Mouse (Mus musculus) myocyte (in vitro differentiated cells): ENCODE data around the gene D5Ertd579e. TPM values are rescaled to one million over a fixed set of nuclear protein-coding genes. Genes with fewer than 3 reads are reported as not detected.

ENCODE experiments used
- H3K27me3 ChIP-seq: one replicate; pipeline ENCODE4 v1.6.1; 2011; ENCODE audit not compliant: control insufficient read depth, insufficient read depth, insufficient read length
- H3K36me3 ChIP-seq: one replicate; pipeline ENCODE4 v1.6.1; 2011; ENCODE audit not compliant: control insufficient read depth, insufficient read depth
- H3K4me2 ChIP-seq: one replicate; pipeline ENCODE4 v1.6.1; 2011; ENCODE audit warnings: low read depth, control low read depth
- H3K4me3 ChIP-seq: one replicate; pipeline ENCODE4 v1.5.1; 2011; ENCODE audit warnings: mild to moderate bottlenecking, control low read depth, moderate library complexity
- H3K79me2 ChIP-seq: one replicate; pipeline ENCODE4 v1.6.1; 2011; ENCODE audit not compliant: control insufficient read depth, insufficient read depth
- H3ac ChIP-seq: one replicate; pipeline ENCODE4 v1.6.1; 2011; ENCODE audit not compliant: control insufficient read depth, insufficient read length
- CEBPB ChIP-seq: IDR thresholded peaks from 2 replicates; pipeline ENCODE4 v1.6.1; 2011; ENCODE audit warnings: mild to moderate bottlenecking, moderate library complexity; ENCODE audit not compliant: poor library complexity, insufficient read depth, severe bottlenecking
- E2F4 ChIP-seq: IDR thresholded peaks from one replicate; pipeline ENCODE4 v1.6.1; 2011; ENCODE audit warnings: mild to moderate bottlenecking, control low read depth, moderate library complexity; ENCODE audit not compliant: insufficient read depth
- MAX ChIP-seq: IDR thresholded peaks from one replicate; pipeline ENCODE4 v1.6.1; 2011; ENCODE audit warnings: low read depth, mild to moderate bottlenecking, control low read depth
- MYOD1 ChIP-seq, 3 experiments: IDR thresholded peaks; one replicate each; pipeline ENCODE4 v1.6.1; 2011; ENCODE audit warnings: control low read depth in 2 of 3, low read depth in 2 of 3, mild to moderate bottlenecking in 2 of 3, moderate library complexity in 1 of 3; ENCODE audit not compliant: insufficient read length in 2 of 3, control insufficient read depth in 1 of 3
- MYOG ChIP-seq, 3 experiments: IDR thresholded peaks; one replicate each; pipeline ENCODE4 v1.6.1; 2011; ENCODE audit warnings: control low read depth in 2 of 3, low read depth in 2 of 3, mild to moderate bottlenecking in 2 of 3; ENCODE audit not compliant: insufficient read length in 2 of 3, control insufficient read depth in 1 of 3, insufficient read depth in 1 of 3
- POLR2A ChIP-seq: IDR thresholded peaks from one replicate; pipeline ENCODE4 v1.6.1; 2011; ENCODE audit warnings: low read depth, mild to moderate bottlenecking, control low read depth, moderate library complexity; ENCODE audit not compliant: insufficient read length
- POLR2AphosphoS2 ChIP-seq: IDR thresholded peaks from one replicate; pipeline ENCODE4 v1.6.1; 2011; ENCODE audit warnings: low read depth, control low read depth; ENCODE audit not compliant: insufficient read length
- REST ChIP-seq: IDR thresholded peaks from one replicate; pipeline ENCODE4 v1.6.1; 2011; ENCODE audit warnings: mild to moderate bottlenecking, control low read depth, moderate library complexity; ENCODE audit not compliant: insufficient read depth, insufficient read length
- SRF ChIP-seq: IDR thresholded peaks from one replicate; pipeline ENCODE4 v1.6.1; 2011; ENCODE audit warnings: low read depth; ENCODE audit not compliant: control insufficient read depth, insufficient read length
- TCF12 ChIP-seq: IDR thresholded peaks from one replicate; pipeline ENCODE4 v1.6.1; 2011; ENCODE audit warnings: mild to moderate bottlenecking, control low read depth; ENCODE audit not compliant: poor library complexity, insufficient read depth, severe bottlenecking
- TCF3 ChIP-seq: IDR thresholded peaks from one replicate; pipeline ENCODE4 v1.6.1; 2011; ENCODE audit warnings: low read depth, control low read depth; ENCODE audit not compliant: insufficient read length
- USF1 ChIP-seq: IDR thresholded peaks from one replicate; pipeline ENCODE4 v1.6.1; 2011; ENCODE audit warnings: low read depth, mild to moderate bottlenecking, control low read depth, moderate library complexity
- polyA plus RNA-seq: library from polyadenylated mRNA; unstranded; fragments of >200 nt; fragmentation: generic; extraction: Trizol; gene quantifications from one replicate; pipeline ENCODE4 v1.2.1, GENCODE M21; 2012; ENCODE audit warnings: missing spikeins

The D5Ertd579e gene
- polyA plus RNA-seq, 1 experiment = 12.3 TPM

DNA sequence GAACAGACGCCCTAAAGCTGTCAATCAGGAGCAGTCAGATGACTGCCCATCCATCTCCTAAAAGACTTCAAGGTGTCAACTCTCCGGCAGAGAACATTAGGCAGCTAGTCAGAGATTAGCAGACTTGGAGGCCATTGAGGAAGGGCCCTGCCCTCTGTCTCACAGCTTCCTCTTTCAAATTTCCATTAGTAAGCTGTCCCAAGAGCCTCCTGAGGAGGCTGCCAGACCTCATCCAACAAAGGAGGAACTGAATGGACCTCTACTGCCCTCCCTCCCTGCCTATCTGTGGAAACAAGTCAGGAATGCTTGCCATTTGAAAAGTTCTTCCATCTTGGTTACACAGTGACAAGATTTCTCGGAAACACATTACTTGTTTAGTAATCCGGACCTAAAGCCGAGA is 16.0 kb upstream of the D5Ertd579e start:
- H3K4me3 ChIP-seq = no peak overlapping the region
- no peaks in the 10 kb centered on the region for H3K36me3 ChIP-seq
- no peak overlapping the region for H3K4me2 ChIP-seq

GRCm38 (mm10) chr5:36705792-36706191 is 10.0 kb upstream of the D5Ertd579e start:
- TF ChIP-seq POLR2AphosphoS2 (no peak), POLR2A (no peak), MYOG (IDR thresholded peaks at IDR 0.05; ENCODE audit: control insufficient read depth in 1 of 3, insufficient read depth in 1 of 3, insufficient read length in 2 of 3, low read depth in 2 of 3) (no peak), REST (no peak), CEBPB (no peak), USF1 (no peak), TCF12 (no peak), E2F4 (no peak), MYOD1 (IDR thresholded peaks at IDR 0.05; ENCODE audit: control insufficient read depth in 1 of 3, insufficient read length in 2 of 3, low read depth in 2 of 3) (no peak), TCF3 (no peak), SRF (no peak), MAX (no peak)
- Histone ChIP-seq H3K4me2 (no peak overlapping the region), H3K79me2 (no peaks in the 10 kb centered on the region), H3K27me3 (no peaks in the 10 kb centered on the region), H3K36me3 (no peaks in the 10 kb centered on the region), H3ac (no peak overlapping the region), H3K4me3 (no peak overlapping the region)

More for the DNA sequence above, 16.0 kb upstream of the D5Ertd579e start:
- no peak overlapping the region for H3ac ChIP-seq
- TF ChIP-seq MYOD1 (IDR thresholded peaks at IDR 0.05; ENCODE audit: control insufficient read depth in 1 of 3, insufficient read length in 2 of 3, low read depth in 2 of 3) = no peak
- no peak for TF ChIP-seq E2F4
- no peak for TF ChIP-seq POLR2A
- no peak for TF ChIP-seq USF1
- no peak for TF ChIP-seq POLR2AphosphoS2
- no peak for TF ChIP-seq SRF
- TF ChIP-seq CEBPB = no peak
- no peak for TF ChIP-seq TCF3
- TF ChIP-seq MYOG (IDR thresholded peaks at IDR 0.05; ENCODE audit: control insufficient read depth in 1 of 3, insufficient read depth in 1 of 3, insufficient read length in 2 of 3, low read depth in 2 of 3) = no peak
- TF ChIP-seq TCF12 = no peak
- TF ChIP-seq MAX = no peak
- TF ChIP-seq REST = no peak
- H3K27me3 ChIP-seq = no peaks in the 10 kb centered on the region
- H3K79me2 ChIP-seq = no peaks in the 10 kb centered on the region

- no peaks in the 10 kb centered on the region for H3K79me2 ChIP-seq
- H3ac ChIP-seq = no peak overlapping the region
- no peaks in the 10 kb centered on the region for H3K36me3 ChIP-seq
- TF ChIP-seq TCF3 (no peak), CEBPB (no peak), E2F4 (no peak), MYOD1 (IDR thresholded peaks at IDR 0.05; ENCODE audit: control insufficient read depth in 1 of 3, insufficient read length in 2 of 3, low read depth in 2 of 3) (no peak)
- no peak overlapping the region for H3K4me3 ChIP-seq
- H3K4me2 ChIP-seq = no peak overlapping the region
- no peaks in the 10 kb centered on the region for H3K27me3 ChIP-seq
Observed at GRCm38 (mm10) chr5:36705390-36705789, 9.6 kb upstream of the D5Ertd579e start.

DNA sequence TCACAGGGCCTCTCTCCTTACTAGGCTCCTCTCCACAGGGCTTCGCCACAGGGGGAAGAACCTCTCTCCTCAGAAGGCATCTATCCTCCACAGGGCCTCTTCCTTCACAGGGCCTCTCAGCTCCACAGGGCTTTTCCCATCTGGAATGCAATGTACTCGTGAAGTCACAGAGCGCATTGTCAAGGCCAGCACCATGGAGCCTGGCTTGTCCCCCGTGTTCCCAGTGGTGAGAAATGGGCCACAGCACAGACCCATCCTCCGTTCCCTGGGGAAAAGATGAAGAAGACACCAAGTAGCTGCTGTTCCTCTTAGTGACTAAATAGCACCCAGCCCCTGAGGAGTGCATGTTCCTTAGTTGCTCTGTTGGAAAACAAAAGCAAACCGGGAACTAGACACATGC is 8.9 kb upstream of the D5Ertd579e start:
- no peak overlapping the region for H3K4me2 ChIP-seq
- no peak overlapping the region for H3ac ChIP-seq
- H3K36me3 ChIP-seq = no peaks in the 10 kb centered on the region
- H3K27me3 ChIP-seq = no peaks in the 10 kb centered on the region
- H3K4me3 ChIP-seq = no peak overlapping the region
- H3K79me2 ChIP-seq = no peaks in the 10 kb centered on the region
- no peak for TF ChIP-seq POLR2AphosphoS2

DNA sequence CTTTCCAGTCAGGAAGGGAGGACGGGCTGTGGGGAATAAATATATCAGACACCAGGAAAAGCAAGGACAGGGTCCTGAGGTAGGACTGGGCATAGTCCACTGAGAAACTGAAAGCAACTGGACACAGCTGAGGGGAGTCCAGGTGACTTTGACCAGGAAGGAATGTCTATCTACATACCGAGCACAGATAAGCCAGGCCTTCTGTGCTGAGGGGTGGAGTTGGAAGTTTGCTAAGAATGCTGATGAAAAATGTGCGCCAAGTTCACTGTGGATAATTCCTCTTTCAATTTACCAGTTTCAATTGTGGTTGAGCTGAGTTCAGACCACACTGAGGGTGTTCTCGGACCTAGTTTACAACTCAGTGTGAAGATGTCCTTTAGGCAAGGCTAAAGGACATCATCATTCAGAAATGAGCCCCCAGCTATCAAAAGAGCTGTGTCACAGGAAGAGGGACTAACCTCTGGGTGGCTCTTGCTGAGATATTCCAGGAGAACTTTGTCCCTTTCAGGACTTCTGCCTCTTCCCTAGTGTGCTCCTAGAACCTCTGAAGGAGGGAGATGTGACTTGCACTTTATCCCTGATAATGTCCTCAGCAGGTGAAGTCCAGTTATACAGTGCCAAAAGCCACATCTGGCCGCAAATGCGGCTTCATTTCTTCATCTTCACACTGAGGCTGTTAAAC is 5.3 kb upstream of the D5Ertd579e start:
- Histone ChIP-seq H3K27me3 (no peaks in the 10 kb centered on the region), H3K79me2 (no peaks in the 10 kb centered on the region), H3K36me3 (no peaks in the 10 kb centered on the region), H3ac (no peak overlapping the region), H3K4me2 (no peak overlapping the region), H3K4me3 (no peak overlapping the region)
- TF ChIP-seq SRF = no peak
- TF ChIP-seq E2F4 = no peak
- no peak for TF ChIP-seq TCF12
- no peak for TF ChIP-seq MYOG (IDR thresholded peaks at IDR 0.05; ENCODE audit: control insufficient read depth in 1 of 3, insufficient read depth in 1 of 3, insufficient read length in 2 of 3, low read depth in 2 of 3)
- no peak for TF ChIP-seq TCF3
- no peak for TF ChIP-seq REST
- TF ChIP-seq POLR2AphosphoS2 = no peak
